Mouse (Mus musculus): Measurements from ENCODE around the gene Hnrnpk.
"Not testable (repeated sequence)": the region's sequence is repeated elsewhere in the genome, so short reads cannot be mapped to it uniquely, and the experiment has no call there.

Gene Hnrnpk

GRCm38 (mm10) chr13:58403243-58403642 lies at the start of gene Hnrnpk:
Hnrnpk (minus strand) TSS chr13:58403343.
- not testable (repeated sequence) for DNase-seq (ENCODE audit: low read depth, low spot score)

- DNase-seq (ENCODE audit: low read depth, low spot score) = no peak
These were observed 49.1 kb upstream of the Hnrnpk start for GRCm38 (mm10) chr13:58452246-58452645.

GRCm38 (mm10) chr13:58450459-58451182 lies 47.5 kb upstream of the Hnrnpk start:
- DNase-seq (ENCODE audit: low read depth, low spot score) = no peak

- no peak for DNase-seq (ENCODE audit: low read depth, low spot score)
These were observed 43.4 kb upstream of the Hnrnpk start for GRCm38 (mm10) chr13:58446541-58446940.

GRCm38 (mm10) chr13:58443787-58444186 lies 40.6 kb upstream of the Hnrnpk start:
- DNase-seq (ENCODE audit: low read depth, low spot score) = no peak

- DNase-seq (ENCODE audit: low read depth, low spot score) = no peak
These were observed 40.2 kb upstream of the Hnrnpk start for GRCm38 (mm10) chr13:58443326-58443725.

- DNase-seq (ENCODE audit: low read depth, low spot score) = no peak
These were observed 36.6 kb upstream of the Hnrnpk start for GRCm38 (mm10) chr13:58439716-58440115.

GRCm38 (mm10) chr13:58423061-58423660 lies 20.0 kb upstream of the Hnrnpk start:
- no peak for DNase-seq (ENCODE audit: low read depth, low spot score)

- no peak for DNase-seq (ENCODE audit: low read depth, low spot score)
These were observed 19.1 kb upstream of the Hnrnpk start for GRCm38 (mm10) chr13:58422242-58422641.

GRCm38 (mm10) chr13:58421026-58421425 lies 17.9 kb upstream of the Hnrnpk start:
- no peak for DNase-seq (ENCODE audit: low read depth, low spot score)

- DNase-seq (ENCODE audit: low read depth, low spot score) = no peak
These were observed 16.1 kb upstream of the Hnrnpk start for GRCm38 (mm10) chr13:58419266-58419665.

- DNase-seq (ENCODE audit: low read depth, low spot score) = no peak
These were observed 15.5 kb upstream of the Hnrnpk start for GRCm38 (mm10) chr13:58418656-58419055.

GRCm38 (mm10) chr13:58415838-58416237 lies 12.7 kb upstream of the Hnrnpk start:
- DNase-seq (ENCODE audit: low read depth, low spot score) = no peak

- no peak for DNase-seq (ENCODE audit: low read depth, low spot score)
These were observed 12.2 kb upstream of the Hnrnpk start for GRCm38 (mm10) chr13:58415374-58415773.

GRCm38 (mm10) chr13:58411073-58411472 lies 7.9 kb upstream of the Hnrnpk start:
- no peak for DNase-seq (ENCODE audit: low read depth, low spot score)

GRCm38 (mm10) chr13:58402744-58403110 lies 416 bp downstream of the Hnrnpk start:
- no peak for DNase-seq (ENCODE audit: low read depth, low spot score)

GRCm38 (mm10) chr13:58402003-58402743 lies 970 bp downstream of the Hnrnpk start, which contains the start of gene Rmi1:
Rmi1 (plus strand) TSS chr13:58402248.
- peak; percentile 99 for DNase-seq (ENCODE audit: low read depth, low spot score)

- DNase-seq (ENCODE audit: low read depth, low spot score) = peak; percentile 87
These were observed 1.8 kb downstream of the Hnrnpk start for GRCm38 (mm10) chr13:58401135-58402002.

- DNase-seq (ENCODE audit: low read depth, low spot score) = no peak
These were observed 2.6 kb downstream of the Hnrnpk start for GRCm38 (mm10) chr13:58400576-58400975.

- no peak for DNase-seq (ENCODE audit: low read depth, low spot score)
These were observed 5.5 kb downstream of the Hnrnpk start for GRCm38 (mm10) chr13:58397651-58398050.

- DNase-seq (ENCODE audit: low read depth, low spot score) = not testable (repeated sequence)
These were observed 8.8 kb downstream of the Hnrnpk start for GRCm38 (mm10) chr13:58394392-58394791.
